Mouse (Mus musculus): ENCODE data around the gene Picalm. TPM values are rescaled to one million over a fixed set of nuclear protein-coding genes. Genes with fewer than 3 reads are reported as not detected.

Gene Picalm
- polyA plus RNA-seq (2015; fragmentation: Nextera tagmentation; extraction: Ambion mirVana), result 36.6 and 41.7 TPM in 2 replicates

DNA sequence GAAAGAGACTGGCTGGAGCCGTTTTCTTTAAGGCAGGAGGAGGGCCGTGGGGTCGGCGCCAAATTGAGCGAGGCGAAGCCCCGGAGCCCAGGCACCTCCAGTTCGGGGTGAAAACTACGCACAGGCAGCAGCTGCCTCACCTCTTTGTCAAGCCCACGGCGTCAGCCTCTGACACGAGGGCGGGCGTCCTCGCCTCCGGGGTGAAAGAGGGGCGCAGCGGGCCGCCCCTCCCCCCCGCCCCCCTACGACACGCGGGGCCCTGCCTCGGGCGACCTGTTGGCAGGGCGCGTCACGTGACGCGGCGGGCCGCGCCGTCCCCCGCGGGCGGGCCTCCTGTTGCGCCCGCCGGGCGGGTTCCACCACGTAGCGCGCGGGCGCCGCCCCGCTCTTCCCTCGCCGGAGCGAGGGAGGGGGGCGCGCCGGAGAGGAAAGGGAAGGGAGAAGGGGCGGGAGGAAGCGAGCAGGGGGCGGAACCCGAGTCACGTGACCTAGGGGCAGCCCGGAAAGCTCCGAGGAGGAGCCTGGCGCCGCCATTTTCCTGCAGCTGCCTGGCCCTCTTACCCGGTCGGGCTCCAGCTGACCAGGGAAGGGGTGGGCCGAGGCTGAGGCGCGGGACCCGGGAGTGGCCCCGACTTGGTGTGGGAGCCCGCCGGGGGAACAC lies at the start of gene Picalm:
Gene Picalm, plus strand, starts transcription at position 482 of the 661 bp plus-strand sequence.
- H3K36me3 ChIP-seq (ENCODE audit: control insufficient read depth, insufficient read depth), result no peaks in the 10 kb centered on the region
- H3K9ac ChIP-seq (ENCODE audit: low read depth, low read length), result peak within 1 kb of the TSS; percentile 99
- WGBS, result under 1% methylated on average over 54 of the region's 72 CpGs
- ATAC-seq, result peak; percentile 93
- H3K4me3 ChIP-seq (ENCODE audit: low read depth, low read length), result peak within 1 kb of the TSS; percentile 99
- no peaks in the 10 kb centered on the region for H3K9me3 ChIP-seq (ENCODE audit: control insufficient read depth)
- peak; percentile 24; the same call in 1 of the 2 replicates for TF ChIP-seq CTCF (IDR thresholded peaks at IDR 0.05; ENCODE audit: low read depth)
- peak within 1 kb of the TSS; percentile 70 for H3K4me2 ChIP-seq (replicated peaks; ENCODE audit: low read depth)
- H3K27ac ChIP-seq (ENCODE audit: low read depth, low read length), result peak within 1 kb of the TSS; percentile 97
- no peaks in the 10 kb centered on the region for H3K27me3 ChIP-seq (replicated peaks; ENCODE audit: control insufficient read depth, insufficient read depth, low read length)
- peaks cover 2% of the 10 kb centered on the region; the same call in 1 of the 2 replicates for H3K4me1 ChIP-seq (replicated peaks; ENCODE audit: control insufficient read depth, insufficient read depth, low read length)

DNA sequence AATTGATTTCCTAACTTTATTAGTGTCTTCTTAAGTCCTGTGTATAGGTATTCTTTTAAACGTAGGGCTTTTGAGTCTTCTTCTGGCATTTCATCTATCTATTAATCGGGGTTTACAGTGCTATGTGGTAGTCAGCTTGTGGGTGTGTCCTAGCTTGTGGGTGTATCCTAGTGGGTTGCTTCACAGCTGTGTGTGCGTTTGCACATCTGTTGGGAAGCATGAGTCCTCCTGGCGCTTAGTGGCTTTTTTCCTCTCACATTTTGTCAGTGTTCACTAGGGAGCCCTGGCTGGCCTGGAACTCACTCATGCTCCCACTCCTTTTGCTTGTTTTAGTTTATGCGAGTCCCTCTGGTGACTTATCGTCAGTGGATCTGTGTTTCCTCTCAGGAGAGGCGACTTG lies 46.2 kb upstream of the Picalm start:
- WGBS, result 52% methylated on average over 7 of the region's 7 CpGs
- H3K36me3 ChIP-seq (ENCODE audit: control insufficient read depth, insufficient read depth), result no peaks in the 10 kb centered on the region
- H3K4me3 ChIP-seq (ENCODE audit: low read depth, low read length), result no peak overlapping the region
- ATAC-seq, result no peak
- H3K4me1 ChIP-seq (replicated peaks; ENCODE audit: control insufficient read depth, insufficient read depth, low read length), result no peaks in the 10 kb centered on the region
- no peaks in the 10 kb centered on the region for H3K27me3 ChIP-seq (replicated peaks; ENCODE audit: control insufficient read depth, insufficient read depth, low read length)
- H3K9me3 ChIP-seq (ENCODE audit: control insufficient read depth), result no peaks in the 10 kb centered on the region
- no peak overlapping the region for H3K9ac ChIP-seq (ENCODE audit: low read depth, low read length)
- no peak for TF ChIP-seq CTCF (IDR thresholded peaks at IDR 0.05; ENCODE audit: low read depth)
- no peak overlapping the region for H3K4me2 ChIP-seq (replicated peaks; ENCODE audit: low read depth)
- H3K27ac ChIP-seq (ENCODE audit: low read depth, low read length), result no peak overlapping the region

DNA sequence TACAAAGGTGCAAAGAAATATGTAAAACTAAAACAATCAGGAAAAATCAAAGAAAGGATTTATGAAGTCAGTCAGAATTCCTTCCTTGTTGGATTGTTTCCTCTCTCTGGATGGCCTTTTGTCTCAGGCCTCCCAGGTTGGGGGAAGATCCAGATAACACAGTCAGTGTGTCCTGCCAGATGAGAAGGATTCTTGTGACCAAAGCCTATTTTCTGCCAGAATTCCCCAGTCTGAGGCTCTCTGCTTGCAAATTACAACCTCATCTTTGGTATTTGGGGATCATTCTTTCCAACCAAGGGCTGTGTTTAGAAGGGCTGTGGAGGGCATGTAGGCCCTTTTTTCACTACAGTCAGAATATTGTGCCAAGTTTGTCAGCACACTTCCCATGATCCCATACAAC lies 45.5 kb upstream of the Picalm start:
- no peak overlapping the region for H3K9ac ChIP-seq (ENCODE audit: low read depth, low read length)
- ATAC-seq, result no peak

DNA sequence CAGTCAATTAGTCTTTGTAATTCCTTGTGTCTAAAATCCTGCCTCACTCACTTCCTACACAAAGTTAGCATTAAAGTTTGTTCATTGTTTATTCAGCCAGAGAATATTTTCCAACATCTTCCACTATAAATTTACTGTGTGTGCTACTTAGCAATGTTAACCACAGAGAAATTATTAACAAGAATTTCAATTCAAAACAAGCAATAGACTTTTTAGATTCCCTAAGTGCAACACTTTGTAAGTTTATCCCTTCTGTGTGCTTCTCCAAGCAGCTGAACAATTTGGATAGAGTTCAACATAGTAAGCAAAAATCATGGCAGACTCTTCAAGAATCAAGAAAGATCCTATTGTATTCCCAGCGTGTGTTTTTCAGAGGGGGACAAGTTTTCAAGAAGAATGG lies 44.3 kb upstream of the Picalm start:
- Histone ChIP-seq H3K27ac (ENCODE audit: low read depth, low read length) (no peak overlapping the region), H3K4me3 (ENCODE audit: low read depth, low read length) (no peak overlapping the region), H3K9ac (ENCODE audit: low read depth, low read length) (no peak overlapping the region), H3K4me2 (replicated peaks; ENCODE audit: low read depth) (no peak overlapping the region), H3K27me3 (replicated peaks; ENCODE audit: control insufficient read depth, insufficient read depth, low read length) (no peaks in the 10 kb centered on the region), H3K9me3 (ENCODE audit: control insufficient read depth) (no peaks in the 10 kb centered on the region), H3K36me3 (ENCODE audit: control insufficient read depth, insufficient read depth) (no peaks in the 10 kb centered on the region), H3K4me1 (replicated peaks; ENCODE audit: control insufficient read depth, insufficient read depth, low read length) (no peaks in the 10 kb centered on the region)
- WGBS, result 40% methylated on average over 1 of the region's 1 CpGs
- TF ChIP-seq CTCF (IDR thresholded peaks at IDR 0.05; ENCODE audit: low read depth), result no peak
- ATAC-seq, result no peak

More for the DNA sequence above, 45.5 kb upstream of the Picalm start:
- Histone ChIP-seq H3K27ac (ENCODE audit: low read depth, low read length) (no peak overlapping the region), H3K36me3 (ENCODE audit: control insufficient read depth, insufficient read depth) (no peaks in the 10 kb centered on the region), H3K9me3 (ENCODE audit: control insufficient read depth) (no peaks in the 10 kb centered on the region), H3K4me3 (ENCODE audit: low read depth, low read length) (no peak overlapping the region), H3K27me3 (replicated peaks; ENCODE audit: control insufficient read depth, insufficient read depth, low read length) (no peaks in the 10 kb centered on the region), H3K4me2 (replicated peaks; ENCODE audit: low read depth) (no peak overlapping the region), H3K4me1 (replicated peaks; ENCODE audit: control insufficient read depth, insufficient read depth, low read length) (no peaks in the 10 kb centered on the region)
- no peak for TF ChIP-seq CTCF (IDR thresholded peaks at IDR 0.05; ENCODE audit: low read depth)

DNA sequence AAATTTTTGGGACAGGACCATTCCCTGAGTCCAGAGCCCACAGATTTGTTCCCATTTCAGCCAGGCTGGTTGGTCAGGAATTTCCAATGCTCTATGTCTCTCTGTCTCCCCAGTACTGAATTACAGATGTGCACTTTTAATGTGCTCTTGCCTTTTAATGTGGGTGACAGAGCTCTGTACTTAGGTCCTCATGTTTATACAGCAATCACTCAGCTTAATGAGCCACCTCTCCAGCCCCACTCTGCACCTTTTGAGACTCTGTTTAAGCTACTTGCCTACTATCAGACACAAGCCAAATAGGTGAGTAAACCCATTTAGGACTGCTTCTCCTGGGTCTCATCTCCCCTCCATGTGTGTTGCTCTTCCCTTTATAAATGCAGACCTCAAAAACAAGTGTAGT lies 43.2 kb upstream of the Picalm start:
- H3K4me3 ChIP-seq (ENCODE audit: low read depth, low read length), result no peak overlapping the region
- H3K27ac ChIP-seq (ENCODE audit: low read depth, low read length), result no peak overlapping the region
- H3K9ac ChIP-seq (ENCODE audit: low read depth, low read length), result no peak overlapping the region
- no peak for ATAC-seq
- H3K9me3 ChIP-seq (ENCODE audit: control insufficient read depth), result no peaks in the 10 kb centered on the region
- TF ChIP-seq CTCF (IDR thresholded peaks at IDR 0.05; ENCODE audit: low read depth), result no peak
- H3K4me1 ChIP-seq (replicated peaks; ENCODE audit: control insufficient read depth, insufficient read depth, low read length), result no peaks in the 10 kb centered on the region
- H3K4me2 ChIP-seq (replicated peaks; ENCODE audit: low read depth), result no peak overlapping the region
- H3K36me3 ChIP-seq (ENCODE audit: control insufficient read depth, insufficient read depth), result no peaks in the 10 kb centered on the region
- H3K27me3 ChIP-seq (replicated peaks; ENCODE audit: control insufficient read depth, insufficient read depth, low read length), result no peaks in the 10 kb centered on the region

DNA sequence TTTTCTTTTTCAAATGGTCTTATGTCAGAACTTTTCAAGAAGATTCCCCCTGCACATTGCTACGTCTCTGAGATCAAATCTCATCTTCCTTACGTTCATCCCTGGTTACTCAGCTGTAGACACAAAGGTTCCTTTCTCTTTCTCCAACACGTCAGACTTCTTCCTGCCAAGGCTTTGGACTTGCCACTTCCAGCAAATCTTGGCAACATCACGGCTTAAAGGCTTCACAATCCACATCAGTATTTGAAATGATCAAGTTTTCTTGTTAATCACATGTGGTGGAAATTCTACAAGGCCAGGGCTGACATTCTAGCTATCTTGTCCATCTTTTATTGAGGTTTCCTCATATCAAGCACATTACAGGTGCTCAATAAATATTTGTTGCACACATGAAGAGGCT lies 39.0 kb upstream of the Picalm start:
- Histone ChIP-seq H3K9me3 (ENCODE audit: control insufficient read depth) (no peaks in the 10 kb centered on the region), H3K4me1 (replicated peaks; ENCODE audit: control insufficient read depth, insufficient read depth, low read length) (no peaks in the 10 kb centered on the region), H3K9ac (ENCODE audit: low read depth, low read length) (no peak overlapping the region), H3K4me2 (replicated peaks; ENCODE audit: low read depth) (no peak overlapping the region), H3K36me3 (ENCODE audit: control insufficient read depth, insufficient read depth) (no peaks in the 10 kb centered on the region), H3K4me3 (ENCODE audit: low read depth, low read length) (no peak overlapping the region), H3K27me3 (replicated peaks; ENCODE audit: control insufficient read depth, insufficient read depth, low read length) (no peaks in the 10 kb centered on the region), H3K27ac (ENCODE audit: low read depth, low read length) (no peak overlapping the region)
- ATAC-seq, result no peak
- 81% methylated on average over 4 of the region's 4 CpGs for WGBS
- no peak for TF ChIP-seq CTCF (IDR thresholded peaks at IDR 0.05; ENCODE audit: low read depth)

All from intestine, postnatal 0 days (tissue).